Mouse (Mus musculus) retina, postnatal 7 days (tissue): Measurements from ENCODE around the gene Serpina16.
"Not testable (repeated sequence)": the region's sequence is repeated elsewhere in the genome, so short reads cannot be mapped to it uniquely, and the experiment has no call there.

Experiments
- DNase-seq: peaks from one replicate; pipeline ENCODE4 v3.0.0-alpha.2; 2012; ENCODE audit warnings: low read depth, low spot score

Gene Serpina16

DNA sequence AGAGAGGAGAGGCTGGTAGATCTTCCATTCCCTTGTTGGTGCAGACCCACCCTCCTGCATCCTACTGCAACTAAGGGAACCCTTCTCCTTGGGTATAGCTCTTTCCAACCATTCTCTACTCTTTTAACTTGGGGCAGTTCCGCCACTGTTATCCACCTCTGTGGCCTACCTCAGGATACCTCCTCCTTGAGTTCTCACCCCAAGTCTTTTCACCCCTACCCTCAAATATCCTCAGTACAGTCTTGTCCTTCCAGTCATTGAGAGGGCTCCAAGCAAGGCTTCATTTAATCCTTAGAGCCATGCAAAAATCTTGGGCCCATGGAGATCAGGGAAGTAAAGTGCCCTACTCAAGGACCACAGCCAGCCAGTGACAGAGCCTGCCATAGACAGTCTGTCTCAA is at the start of gene Serpina16:
Gene Serpina16 (minus strand): TSS at position 101 of the 400 bp plus-strand sequence.
- no peak for DNase-seq

- no peak for DNase-seq
Observed at GRCm38 (mm10) chr12:103711537-103711936, 35.6 kb upstream of the Serpina16 start.

GRCm38 (mm10) chr12:103710405-103710804 is 34.5 kb upstream of the Serpina16 start:
- DNase-seq = no peak

DNA sequence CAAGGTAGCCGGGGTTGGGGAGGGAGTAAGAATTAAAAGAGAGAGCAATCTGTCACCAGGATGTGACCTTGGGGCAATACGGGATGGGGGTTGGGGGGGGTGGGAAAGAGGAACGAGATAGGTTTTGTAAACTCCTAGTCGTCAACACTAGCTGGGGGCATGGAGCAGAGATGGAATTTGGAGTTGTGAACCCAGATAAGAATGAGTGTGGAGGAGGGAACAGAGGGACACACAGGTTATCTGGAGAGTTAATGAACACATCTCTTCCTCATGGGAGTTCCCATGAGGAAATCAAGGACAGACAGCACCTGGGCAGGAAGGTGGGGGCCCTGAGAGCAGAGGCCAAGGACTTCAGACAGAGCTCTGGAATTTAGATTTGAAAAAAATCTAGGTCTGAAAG is 30.2 kb upstream of the Serpina16 start:
- DNase-seq = no peak

GRCm38 (mm10) chr12:103705547-103705946 is 29.6 kb upstream of the Serpina16 start:
- no peak for DNase-seq

GRCm38 (mm10) chr12:103700144-103700750 is 24.3 kb upstream of the Serpina16 start:
- DNase-seq = no peak

DNA sequence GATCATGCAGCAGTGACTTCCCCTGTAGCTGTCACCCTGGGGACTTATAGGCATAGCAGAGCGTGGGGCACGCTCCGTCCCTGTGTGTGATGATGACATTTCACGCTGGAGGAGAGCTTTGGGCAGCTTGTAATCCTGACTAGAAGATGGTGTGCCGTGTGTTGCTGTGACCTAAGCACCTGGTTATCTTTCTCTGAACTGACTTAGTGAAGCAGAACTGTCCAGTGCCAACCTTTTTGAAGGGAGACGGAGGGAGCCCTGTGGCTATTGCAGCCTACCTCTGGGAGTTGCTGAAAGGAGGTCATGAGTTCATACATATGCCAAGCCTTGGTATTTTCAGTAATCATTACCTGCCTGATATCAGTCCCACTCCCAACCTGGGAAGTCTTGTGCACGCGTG is 19.5 kb upstream of the Serpina16 start, which contains the start of gene Serpina1f:
Gene Serpina1f (minus strand): TSS at position 101 of the 400 bp plus-strand sequence.
- no peak for DNase-seq

- no peak for DNase-seq
Observed at GRCm38 (mm10) chr12:103688221-103688814, 12.4 kb upstream of the Serpina16 start.

DNA sequence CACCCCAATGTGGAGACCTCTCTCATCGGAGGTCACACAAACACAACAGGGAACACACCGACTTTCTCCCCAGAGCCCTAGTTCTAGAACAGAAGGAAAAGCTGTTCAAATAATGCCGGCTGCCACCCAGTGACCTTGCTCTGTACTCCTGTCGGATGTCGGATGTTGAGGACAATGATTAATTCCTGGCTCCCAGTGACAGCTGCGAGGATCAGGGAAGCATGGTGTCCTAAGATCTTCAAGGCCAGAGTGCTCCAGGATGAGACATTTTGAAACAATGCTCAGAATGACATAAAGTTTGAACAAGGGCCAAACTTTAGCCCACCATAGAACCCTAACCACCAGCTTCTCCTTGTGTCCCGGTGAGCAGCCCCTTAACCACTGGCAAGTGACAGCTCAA is 11.1 kb upstream of the Serpina16 start:
- DNase-seq = no peak

DNA sequence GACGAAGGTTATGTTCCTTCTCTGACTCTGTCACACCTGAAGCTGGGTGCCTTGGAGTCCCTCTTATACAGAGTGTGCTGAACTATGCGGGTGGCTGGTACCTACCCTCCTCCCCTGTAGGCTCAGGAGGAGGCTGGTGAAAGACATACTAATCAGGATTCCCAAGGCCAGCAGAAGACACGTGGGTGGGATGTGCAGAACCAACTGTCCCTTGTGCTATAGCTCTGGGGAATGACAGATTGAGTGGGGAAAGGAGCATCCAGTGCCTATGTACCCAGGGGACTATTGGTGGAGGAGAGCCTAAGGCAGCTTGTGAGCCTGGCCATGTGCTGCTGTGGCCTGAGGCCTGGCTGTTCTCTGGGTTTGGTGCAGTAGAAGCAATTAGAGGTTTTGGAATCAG is 10.1 kb upstream of the Serpina16 start:
- no peak for DNase-seq

DNA sequence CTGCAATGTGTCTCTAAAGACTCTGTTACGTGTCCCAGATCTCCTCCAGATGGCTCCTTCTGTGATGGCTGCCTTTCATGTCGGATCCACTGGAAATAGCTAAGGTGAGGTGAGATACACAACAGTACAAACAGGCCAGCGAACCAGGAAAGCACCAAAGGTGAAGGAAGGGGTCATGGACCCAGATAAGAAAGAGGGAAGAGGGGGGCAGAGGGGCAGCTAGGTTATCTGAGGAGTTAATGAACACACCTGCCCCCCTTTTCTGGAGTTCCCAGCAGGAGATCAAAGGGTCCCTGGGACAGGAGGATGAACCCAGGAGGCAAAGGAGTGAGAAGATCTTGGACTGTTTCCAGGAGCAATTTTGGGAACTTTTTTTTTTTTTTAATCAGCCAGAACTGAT is 9.4 kb upstream of the Serpina16 start:
- no peak for DNase-seq

- DNase-seq = no peak
Observed at GRCm38 (mm10) chr12:103683775-103684174, 7.8 kb upstream of the Serpina16 start.

DNA sequence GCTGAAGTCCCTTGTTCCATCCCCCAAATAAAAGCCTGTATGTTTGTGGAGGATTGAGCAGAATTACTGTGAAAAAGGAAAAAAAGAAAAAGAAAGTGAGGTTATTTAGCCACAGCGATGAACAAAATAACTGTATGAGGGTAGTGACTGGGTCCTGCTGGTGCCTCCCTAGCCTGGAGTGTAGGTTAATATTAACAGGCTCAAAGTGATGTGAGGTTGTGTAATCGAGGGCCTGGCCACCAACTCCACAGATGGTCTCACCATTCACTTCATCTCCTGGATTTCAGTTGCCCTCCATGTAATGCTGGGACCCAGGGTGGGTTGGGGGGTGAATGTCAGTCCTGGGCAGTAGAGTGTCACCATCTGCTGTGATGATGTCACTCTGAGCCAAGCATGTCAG is 5.8 kb upstream of the Serpina16 start:
- no peak for DNase-seq

DNA sequence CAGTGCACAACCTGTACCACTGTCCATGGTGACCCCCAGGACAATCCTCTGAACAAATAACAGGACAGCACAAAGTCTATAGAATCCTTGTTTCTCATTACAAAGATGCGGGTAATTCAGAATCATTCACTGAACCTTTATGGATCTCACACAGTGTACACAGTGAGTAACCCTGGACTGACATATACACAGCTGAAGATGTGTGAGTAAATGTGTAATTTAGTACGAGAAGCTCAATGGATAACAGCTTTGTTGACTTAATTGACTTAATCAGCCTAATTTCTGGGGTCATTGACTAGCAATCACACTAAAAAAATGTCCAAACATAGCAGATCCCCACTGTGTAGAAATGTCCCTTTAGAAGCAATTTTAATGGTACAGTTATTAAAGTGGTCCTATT is 5.2 kb upstream of the Serpina16 start:
- DNase-seq = no peak

DNA sequence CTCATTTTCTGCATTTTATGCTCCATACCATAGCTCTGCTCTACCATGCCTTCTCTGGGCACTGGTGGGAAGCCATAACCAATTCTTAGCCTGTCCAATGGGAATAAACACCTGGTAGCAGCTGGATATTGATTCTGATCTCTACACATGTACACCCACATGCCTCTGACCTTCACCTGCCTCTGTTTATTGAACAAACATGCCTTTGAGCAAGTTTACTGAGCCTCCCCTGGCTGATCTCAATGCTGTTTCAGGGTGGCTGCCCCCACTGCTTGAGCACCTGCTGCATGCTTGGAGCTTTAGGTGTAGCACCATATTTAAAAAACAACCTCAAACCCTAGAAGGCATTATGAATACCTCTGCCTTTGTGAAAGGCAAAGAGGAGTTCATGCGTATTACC is 3.9 kb upstream of the Serpina16 start:
- not testable (repeated sequence) for DNase-seq

DNA sequence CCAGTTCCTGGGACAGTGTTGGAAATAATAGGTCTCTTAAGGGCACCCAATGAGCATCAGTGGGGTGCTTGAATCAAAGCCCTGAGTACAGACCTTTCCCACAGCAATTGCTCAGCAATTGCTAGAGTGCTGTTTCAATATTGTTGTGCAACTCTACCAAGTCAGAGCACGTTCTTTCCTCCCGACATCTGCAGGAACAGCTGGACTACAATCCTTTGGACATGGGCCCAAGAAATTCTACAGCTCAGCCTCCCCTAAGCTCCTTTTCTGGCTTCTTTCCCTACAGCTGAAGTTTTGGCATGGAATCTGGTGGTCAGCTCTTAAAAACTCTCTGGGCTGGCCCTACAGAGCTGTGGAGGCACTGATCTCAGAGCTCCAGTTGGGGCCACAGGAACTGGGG is 2.8 kb downstream of the Serpina16 start:
- no peak for DNase-seq

DNA sequence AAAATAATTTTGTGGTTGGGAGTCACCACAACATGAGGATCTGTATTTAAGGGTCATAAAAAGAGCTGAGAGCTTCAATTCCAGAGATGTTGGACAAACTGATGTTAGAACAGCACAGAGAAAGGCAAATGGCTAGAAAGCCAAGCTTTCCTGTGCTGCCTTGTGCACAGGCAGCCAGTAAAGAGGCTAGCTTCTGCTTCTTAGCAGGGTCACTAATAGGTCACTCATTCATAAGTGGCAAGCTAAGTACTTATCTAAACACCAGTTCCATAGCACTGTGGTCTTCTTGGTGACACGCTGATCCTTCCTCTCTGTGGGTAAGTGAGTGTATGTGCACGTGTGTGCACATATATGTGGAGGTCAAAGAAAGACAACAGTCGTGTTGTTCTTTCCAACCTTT is 4.5 kb downstream of the Serpina16 start:
- DNase-seq = no peak

DNA sequence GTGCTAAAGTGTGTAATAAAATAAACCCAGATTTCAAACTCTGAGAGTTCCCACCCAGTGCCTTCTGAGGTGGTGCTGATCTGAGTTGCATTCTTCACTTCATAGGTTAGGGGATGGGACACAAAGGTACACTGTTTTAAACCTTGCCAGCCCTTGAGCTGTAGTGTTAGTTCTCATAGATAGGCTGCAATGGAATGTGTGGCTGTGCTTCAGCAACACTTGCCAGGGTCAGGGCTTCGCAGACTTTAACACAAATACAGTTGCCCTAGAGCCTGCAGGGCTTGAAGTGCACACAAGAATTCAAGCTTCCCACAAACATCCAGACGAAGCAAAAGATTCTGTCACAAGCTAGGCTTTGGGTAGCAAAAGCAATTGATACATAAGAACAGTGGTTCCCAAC is 5.0 kb downstream of the Serpina16 start:
- no peak for DNase-seq

DNA sequence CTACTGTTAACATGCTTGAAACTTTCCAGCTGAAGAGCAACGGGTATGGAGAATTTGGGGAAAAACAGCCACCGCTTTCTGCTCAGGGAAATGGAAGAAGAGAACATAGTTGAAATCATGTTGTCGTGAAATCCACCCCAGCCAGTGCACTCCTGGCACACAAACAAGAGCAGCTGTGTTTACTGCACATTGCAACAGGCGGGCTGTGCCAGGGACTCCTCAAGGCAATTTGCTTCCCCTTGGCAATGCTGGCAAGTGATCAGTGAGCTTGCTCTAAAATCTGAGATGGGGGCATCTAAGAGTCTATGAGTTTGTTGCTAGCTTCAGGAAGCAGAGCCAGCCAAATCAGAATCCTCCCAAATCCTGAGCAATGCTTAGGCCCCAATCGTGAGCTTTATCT is 5.6 kb downstream of the Serpina16 start:
- DNase-seq = no peak

GRCm38 (mm10) chr12:103665286-103665685 is 10.7 kb downstream of the Serpina16 start:
- DNase-seq = no peak

GRCm38 (mm10) chr12:103662053-103662452 is 13.9 kb downstream of the Serpina16 start:
- DNase-seq = not testable (repeated sequence)

- no peak for DNase-seq
Observed at GRCm38 (mm10) chr12:103660076-103660475, 15.9 kb downstream of the Serpina16 start.

GRCm38 (mm10) chr12:103659171-103659570 is 16.8 kb downstream of the Serpina16 start:
- no peak for DNase-seq

DNA sequence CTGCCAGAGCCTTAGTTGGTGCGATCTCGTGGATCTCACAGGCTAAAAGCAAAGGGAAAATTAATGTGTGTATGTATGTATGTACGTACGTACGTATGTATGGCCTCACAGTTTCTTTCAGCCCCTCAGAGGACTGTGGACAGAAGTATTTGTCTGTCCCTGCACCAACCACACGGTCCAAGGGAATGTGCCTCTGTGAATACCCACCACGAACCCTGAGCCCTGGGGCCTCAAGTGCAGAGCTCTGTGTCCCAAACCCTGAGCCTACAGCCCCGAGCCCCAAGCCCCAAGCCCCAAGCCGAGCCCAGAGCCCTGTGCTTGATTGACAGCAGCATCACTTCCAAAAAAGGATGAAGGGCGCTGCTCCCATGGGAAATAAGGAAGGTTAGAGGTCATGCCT is 17.9 kb downstream of the Serpina16 start:
- no peak for DNase-seq
